Mouse (Mus musculus): Measurements from ENCODE around the gene Dcaf11.
A peak's percentile ranks its signal among the peaks of the same experiment; 100 is the strongest.

DNA sequence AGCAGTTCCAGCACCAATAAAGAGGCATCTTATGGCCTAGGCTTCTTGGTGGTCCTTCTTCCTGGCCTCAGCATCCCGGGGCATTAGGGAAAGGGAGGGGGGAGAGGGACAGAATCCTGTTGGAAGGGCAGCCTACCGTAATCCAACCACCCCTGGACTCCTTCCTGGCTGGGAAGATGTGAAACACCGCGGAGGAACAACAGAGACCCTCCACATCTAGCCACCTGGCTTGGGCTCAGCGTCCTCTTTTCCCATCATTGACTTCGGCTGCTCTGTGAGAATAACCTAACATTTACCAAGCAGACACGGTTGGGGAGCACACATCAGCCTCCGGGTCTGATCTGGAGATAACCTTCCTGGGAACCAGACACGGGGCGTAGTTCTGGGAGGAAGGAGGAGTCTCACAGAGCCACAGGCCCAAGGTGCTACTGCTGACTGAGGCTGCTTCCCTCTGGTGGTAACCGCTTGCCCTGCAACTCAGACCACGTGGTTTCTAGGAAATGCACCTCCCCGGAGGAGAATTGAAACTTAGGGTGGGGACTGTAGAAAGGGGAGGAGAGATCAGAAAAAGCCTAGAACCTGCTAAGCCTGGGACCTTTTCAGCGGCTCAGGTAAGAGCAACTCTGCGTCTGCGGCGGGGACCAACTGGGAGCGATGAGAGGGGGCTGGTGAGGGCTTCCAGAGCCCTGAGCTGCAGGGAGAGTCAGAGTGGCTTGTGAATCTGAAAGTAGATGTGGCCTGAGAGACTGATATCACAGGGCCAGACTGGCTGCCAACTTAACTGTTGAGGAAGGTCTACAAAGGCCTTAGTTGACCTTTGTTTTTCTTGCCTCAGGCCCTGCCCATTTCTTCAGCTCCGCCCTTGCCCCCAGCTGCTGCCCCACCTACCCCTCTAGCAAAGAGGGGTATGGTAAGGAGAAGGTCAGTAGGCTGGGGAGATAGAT is 44.1 kb downstream of the Dcaf11 start:
- TF ChIP-seq POLR2A (IDR thresholded peaks at IDR 0.05; ENCODE audit: control insufficient read depth in 1 of 2, insufficient read depth in 1 of 2, low read depth in 1 of 2, low read length in 2 of 2, poor library complexity in 1 of 2) (peak in 1 of 2 experiments; percentile 60; a peak in 2 of 4 replicates), CHD2 (IDR thresholded peaks at IDR 0.05; ENCODE audit: low read length) (no peak), CTCF (IDR thresholded peaks at IDR 0.05 in 2 of 3, conservative IDR thresholded peaks at IDR 0.05 in 1 of 3; ENCODE audit: control insufficient read depth in 1 of 3, insufficient read depth in 1 of 3, low read depth in 2 of 3, low read length in 3 of 3, poor library complexity in 1 of 3, severe bottlenecking in 1 of 3) (peak; percentile 81 to 85 (median 84)), MEF2A (IDR thresholded peaks at IDR 0.05; ENCODE audit: extremely low read depth, insufficient replicate concordance, low read depth, low read length, poor library complexity, severe bottlenecking) (no peak), TAL1 (IDR thresholded peaks at IDR 0.05; ENCODE audit: low read length) (no peak), KAT2A (conservative IDR thresholded peaks at IDR 0.05; ENCODE audit: low read depth, low read length) (peak; percentile 15; the same call in 1 of the 2 replicates), GATA1 (IDR thresholded peaks at IDR 0.05; ENCODE audit: low read depth, low read length) (peak; percentile 84), ZC3H11A (IDR thresholded peaks at IDR 0.05; ENCODE audit: low read depth, low read length) (0 out of 2 replicates have a peak, but pooled peaks have one; percentile 31), TBP (IDR thresholded peaks at IDR 0.05; ENCODE audit: low read depth, low read length) (peak; percentile 52; the same call in 1 of the 2 replicates), ZNF384 (IDR thresholded peaks at IDR 0.05; ENCODE audit: low read depth, low read length) (0 out of 2 replicates have a peak, but pooled peaks have one; percentile 22)

Data from MEL (cell line).